Mouse (Mus musculus) hematopoietic stem cell, adult 5-6 weeks (primary cell): ENCODE measurements at regions not wholly inside any gene's neighbourhood (a gene's known extent, or its start where the extent isn't known, plus 50 kb on each side); places are given as distances from the start of the nearest gene placed in this dataset.
A peak's percentile ranks its signal among the peaks of the same experiment; 100 is the strongest.

ENCODE experiments used
- ATAC-seq, 2 experiments: fragments of 125-278 bp in 1 of 2; replicated peaks in 1 of 2; 2 replicates each; pipeline ENCODE4 v1.8.0; 2016 to 2017; ENCODE audit warnings: inconsistent platforms in 2 of 2, mild to moderate bottlenecking in 2 of 2, moderate number of reproducible peaks in 2 of 2, low read depth in 1 of 2, moderate TSS enrichment in 1 of 2; ENCODE audit not compliant: low FRiP score in 2 of 2, poor library complexity in 2 of 2, severe bottlenecking in 2 of 2, insufficient read depth in 1 of 2, low TSS enrichment in 1 of 2

- no peak for ATAC-seq
Measured at GRCm38 (mm10) chr7:70716811-70717458, 350.4 kb upstream of the Nr2f2 start.

- ATAC-seq = no peak
Measured at GRCm38 (mm10) chr7:70712141-70712540, 345.6 kb upstream of the Nr2f2 start.

- ATAC-seq = no peak
Measured at GRCm38 (mm10) chr7:70706281-70706680, 339.7 kb upstream of the Nr2f2 start.

- no peak for ATAC-seq
Measured at GRCm38 (mm10) chr7:70703784-70704183, 337.2 kb upstream of the Nr2f2 start.

GRCm38 (mm10) chr7:70700461-70700860 is 333.9 kb upstream of the Nr2f2 start:
- ATAC-seq = no peak

GRCm38 (mm10) chr7:70699391-70699790 is 332.9 kb upstream of the Nr2f2 start:
- ATAC-seq = no peak

GRCm38 (mm10) chr7:70698986-70699385 is 332.5 kb upstream of the Nr2f2 start:
- ATAC-seq = no peak

GRCm38 (mm10) chr7:70692160-70692559 is 325.6 kb upstream of the Nr2f2 start:
- no peak for ATAC-seq

- 0 out of 4 replicates have a peak, but pooled peaks of 1 of the 2 experiments have one; percentile 32 for ATAC-seq
Measured at GRCm38 (mm10) chr7:70690845-70691244, 324.3 kb upstream of the Nr2f2 start.

GRCm38 (mm10) chr7:70669065-70669464 is 302.5 kb upstream of the Nr2f2 start:
- no peak for ATAC-seq

- ATAC-seq = no peak
Measured at GRCm38 (mm10) chr7:70660162-70660561, 293.6 kb upstream of the Nr2f2 start.

GRCm38 (mm10) chr7:70649760-70650377 is 283.3 kb upstream of the Nr2f2 start:
- ATAC-seq = no peak

- ATAC-seq = no peak
Measured at GRCm38 (mm10) chr7:70646801-70647200, 280.3 kb upstream of the Nr2f2 start.

- ATAC-seq = no peak
Measured at GRCm38 (mm10) chr7:70643694-70644301, 277.3 kb upstream of the Nr2f2 start.

- peak; percentile 77 to 87 for ATAC-seq
Measured at GRCm38 (mm10) chr7:70643055-70643454, 276.5 kb upstream of the Nr2f2 start.

GRCm38 (mm10) chr7:70641217-70641616 is 274.7 kb upstream of the Nr2f2 start:
- ATAC-seq = no peak

GRCm38 (mm10) chr7:70640574-70640973 is 274.0 kb upstream of the Nr2f2 start:
- ATAC-seq = no peak

GRCm38 (mm10) chr7:70638161-70638560 is 271.6 kb upstream of the Nr2f2 start:
- no peak for ATAC-seq

GRCm38 (mm10) chr7:70634016-70634415 is 267.5 kb upstream of the Nr2f2 start:
- no peak for ATAC-seq
